In genomic region chr1:128440386-128441128, GRCm38 (mm10) we compare ENCODE assay signal across 12 mouse cellular contexts. TPM values are rescaled to one million over a fixed set of nuclear protein-coding genes. Genes with fewer than 3 reads are reported as not detected.
DNase-seq lines count a peak whose midpoint lies in the region; ATAC-seq and TF ChIP-seq lines count a peak whose summit lies in the region.
"Had no signal": no experiment of that assay in that cellular context is flagged by ENCODE, and none has a peak within 500 bp of the region (broad histone marks: within the 10 kb centered on the region; RNA-seq: fewer than 3 reads in every experiment).

No protein-coding gene starts in this region.

- 43% methylated on average over 16 of the region's 16 CpGs for WGBS in hindbrain, embryonic 10.5 days
- 39% methylated on average over 16 of the region's 16 CpGs for WGBS in hindbrain, embryonic 16.5 days
- WGBS in midbrain, embryonic 10.5 days: 30% methylated on average over 16 of the region's 16 CpGs
- WGBS in midbrain, postnatal 0 days: 21% methylated on average over 16 of the region's 16 CpGs
- 26% methylated on average over 16 of the region's 16 CpGs for WGBS in embryonic facial prominence, embryonic 14.5 days
- 18% methylated on average over 16 of the region's 16 CpGs for WGBS in midbrain, embryonic 14.5 days

- TF ChIP-seq CTCF in midbrain, postnatal 0 days (IDR thresholded peaks at IDR 0.05): no peak

- no peak overlapping the region for H3K4me2 ChIP-seq in hindbrain, embryonic 16.5 days (ENCODE audit: low read length)
- H3K4me2 ChIP-seq in midbrain, postnatal 0 days (ENCODE audit: low read depth, low read length, poor library complexity, severe bottlenecking): no peak overlapping the region
- no peak overlapping the region for H3K4me2 ChIP-seq in embryonic facial prominence, embryonic 14.5 days (ENCODE audit: low read depth, low read length)
- 0 out of 2 replicates have a peak overlapping the region, but pooled peaks have one; percentile 8 for H3K4me2 ChIP-seq in midbrain, embryonic 14.5 days (ENCODE audit: low read length)
- H3K4me2 ChIP-seq: heart, embryonic 15.5 days had no signal

- no peak overlapping the region for H3K4me3 ChIP-seq in hindbrain, embryonic 10.5 days
- no peak overlapping the region for H3K4me3 ChIP-seq in hindbrain, embryonic 16.5 days (ENCODE audit: low read length)
- H3K4me3 ChIP-seq in midbrain, embryonic 10.5 days: peak overlapping the region; percentile 21
- H3K4me3 ChIP-seq in midbrain, postnatal 0 days (ENCODE audit: low read depth, low read length): no peak overlapping the region
- H3K4me3 ChIP-seq in embryonic facial prominence, embryonic 14.5 days (ENCODE audit: low read depth, low read length): no peak overlapping the region
- no peak overlapping the region for H3K4me3 ChIP-seq in midbrain, embryonic 14.5 days (replicated peaks; ENCODE audit: low read depth, low read length)
- H3K4me3 ChIP-seq: heart, embryonic 15.5 days had no signal

- H3K9me3 ChIP-seq in hindbrain, embryonic 10.5 days: no peaks in the 10 kb centered on the region
- no peaks in the 10 kb centered on the region for H3K9me3 ChIP-seq in hindbrain, embryonic 16.5 days (ENCODE audit: control insufficient read depth, low read length)
- no peaks in the 10 kb centered on the region for H3K9me3 ChIP-seq in midbrain, embryonic 10.5 days (replicated peaks)
- no peaks in the 10 kb centered on the region for H3K9me3 ChIP-seq in midbrain, postnatal 0 days (ENCODE audit: low read length)
- H3K9me3 ChIP-seq in embryonic facial prominence, embryonic 14.5 days (ENCODE audit: control insufficient read depth, low read length): no peaks in the 10 kb centered on the region
- no peaks in the 10 kb centered on the region for H3K9me3 ChIP-seq in midbrain, embryonic 14.5 days (ENCODE audit: control insufficient read depth, low read length)
- H3K9me3 ChIP-seq: heart, embryonic 15.5 days had no signal

- no peaks in the 10 kb centered on the region for H3K36me3 ChIP-seq in hindbrain, embryonic 10.5 days
- no peaks in the 10 kb centered on the region for H3K36me3 ChIP-seq in hindbrain, embryonic 16.5 days (ENCODE audit: control insufficient read depth, insufficient read depth, low read length)
- no peaks in the 10 kb centered on the region for H3K36me3 ChIP-seq in midbrain, embryonic 10.5 days
- H3K36me3 ChIP-seq in midbrain, postnatal 0 days (ENCODE audit: insufficient read depth, low read length): no peaks in the 10 kb centered on the region
- H3K36me3 ChIP-seq in embryonic facial prominence, embryonic 14.5 days (ENCODE audit: control insufficient read depth, insufficient read depth, low read length): no peaks in the 10 kb centered on the region
- no peaks in the 10 kb centered on the region for H3K36me3 ChIP-seq in midbrain, embryonic 14.5 days (ENCODE audit: control insufficient read depth, insufficient read depth, low read length)
- H3K36me3 ChIP-seq: heart, embryonic 15.5 days had no signal

- no peak overlapping the region for H3K9ac ChIP-seq in hindbrain, embryonic 16.5 days (ENCODE audit: low read depth, low read length)
- no peak overlapping the region for H3K9ac ChIP-seq in midbrain, postnatal 0 days (replicated peaks; ENCODE audit: low read length, poor library complexity, severe bottlenecking)
- no peak overlapping the region for H3K9ac ChIP-seq in embryonic facial prominence, embryonic 14.5 days (ENCODE audit: low read depth, low read length)
- no peak overlapping the region for H3K9ac ChIP-seq in midbrain, embryonic 14.5 days (replicated peaks; ENCODE audit: low read length)
- H3K9ac ChIP-seq: heart, embryonic 15.5 days had no signal

- peaks cover 25% of the 10 kb centered on the region for H3K4me1 ChIP-seq in hindbrain, embryonic 10.5 days (replicated peaks)
- no peaks in the 10 kb centered on the region; the same call in 1 of the 2 replicates for H3K4me1 ChIP-seq in hindbrain, embryonic 16.5 days (ENCODE audit: control insufficient read depth, insufficient read depth, low read depth, low read length)
- peaks cover 30% of the 10 kb centered on the region for H3K4me1 ChIP-seq in midbrain, embryonic 10.5 days
- no peaks in the 10 kb centered on the region for H3K4me1 ChIP-seq in midbrain, postnatal 0 days (ENCODE audit: insufficient read depth, low read length)
- H3K4me1 ChIP-seq in embryonic facial prominence, embryonic 14.5 days (ENCODE audit: control insufficient read depth, insufficient read depth, low read length): peaks cover 4% of the 10 kb centered on the region; the same call in 1 of the 2 replicates
- H3K4me1 ChIP-seq in midbrain, embryonic 14.5 days (ENCODE audit: control insufficient read depth, insufficient read depth, low read length): peaks cover 13% of the 10 kb centered on the region
- H3K4me1 ChIP-seq: heart, embryonic 15.5 days had no signal

- no peaks in the 10 kb centered on the region for H3K27me3 ChIP-seq in hindbrain, embryonic 10.5 days (ENCODE audit: insufficient read depth, poor library complexity, severe bottlenecking)
- H3K27me3 ChIP-seq in hindbrain, embryonic 16.5 days (replicated peaks; ENCODE audit: control insufficient read depth, insufficient read depth, low read length): no peaks in the 10 kb centered on the region
- H3K27me3 ChIP-seq in midbrain, embryonic 10.5 days (ENCODE audit: low read depth, poor library complexity, severe bottlenecking): peaks cover 18% of the 10 kb centered on the region
- H3K27me3 ChIP-seq in midbrain, postnatal 0 days (ENCODE audit: insufficient read depth, low read length): no peaks in the 10 kb centered on the region
- no peaks in the 10 kb centered on the region for H3K27me3 ChIP-seq in embryonic facial prominence, embryonic 14.5 days (replicated peaks; ENCODE audit: control insufficient read depth, insufficient read depth, low read length)
- no peaks in the 10 kb centered on the region for H3K27me3 ChIP-seq in midbrain, embryonic 14.5 days (ENCODE audit: control insufficient read depth, insufficient read depth, low read length)
- H3K27me3 ChIP-seq: heart, embryonic 15.5 days had no signal

- peak overlapping the region; percentile 82 for H3K27ac ChIP-seq in hindbrain, embryonic 10.5 days
- H3K27ac ChIP-seq in hindbrain, embryonic 16.5 days (ENCODE audit: low read depth, low read length): no peak overlapping the region
- peak overlapping the region; percentile 79 for H3K27ac ChIP-seq in midbrain, embryonic 10.5 days (replicated peaks)
- H3K27ac ChIP-seq in midbrain, postnatal 0 days (ENCODE audit: low read depth, low read length): no peak overlapping the region
- no peak overlapping the region for H3K27ac ChIP-seq in embryonic facial prominence, embryonic 14.5 days (replicated peaks; ENCODE audit: low read depth, low read length)
- H3K27ac ChIP-seq in midbrain, embryonic 14.5 days (replicated peaks; ENCODE audit: low read depth, low read length): no peak overlapping the region
- H3K27ac ChIP-seq: heart, embryonic 15.5 days had no signal

- no peak for ATAC-seq in hindbrain, embryonic 16.5 days
- ATAC-seq in midbrain, postnatal 0 days (ENCODE audit: low FRiP score): no peak
- ATAC-seq in embryonic facial prominence, embryonic 14.5 days (ENCODE audit: low read depth): no peak
- no peak for ATAC-seq in midbrain, embryonic 14.5 days (ENCODE audit: low FRiP score, low TSS enrichment)

- DNase-seq in hindbrain, embryonic 10.5 days (ENCODE audit: low spot score): no peak
- DNase-seq in midbrain, embryonic 10.5 days (ENCODE audit: low spot score): peak; percentile 33
- DNase-seq in midbrain, postnatal 0 days (ENCODE audit: low spot score): no peak
- peak; percentile 16 for DNase-seq in embryonic facial prominence, embryonic 14.5 days (ENCODE audit: low spot score)
- DNase-seq in midbrain, embryonic 14.5 days: peak; percentile 30
- DNase-seq in frontal cortex, postnatal 25 days (ENCODE audit: low spot score in 2 of 2): no peak
- no peak for DNase-seq in natural killer cell, adult 2 months (ENCODE audit: low spot score in 2 of 2)
- DNase-seq: cerebellum, adult 2 months; kidney, adult 8-10 months; thymus, adult 18-20 months had no signal

RNA-seq across cellular contexts. Expression of gene Dars, which starts 23.4 kb away (rescaled TPM):
- 200 and 214 TPM in 2 replicates for polyA plus RNA-seq in hindbrain, embryonic 10.5 days (2016; fragmentation: Nextera tagmentation; extraction: Ambion mirVana)
- polyA plus RNA-seq in hindbrain, embryonic 16.5 days (2015; fragmentation: Nextera tagmentation; extraction: Ambion mirVana): 140 and 141 TPM in 2 replicates
- 190 and 216 TPM in 2 replicates for polyA plus RNA-seq in midbrain, embryonic 10.5 days (2016; fragmentation: Nextera tagmentation; extraction: Ambion mirVana)
- 53.6 and 62.6 TPM in 2 replicates for total RNA-seq in midbrain, postnatal 0 days (2014; rRNA removed)
- 104 and 105 TPM in 2 replicates for polyA plus RNA-seq in midbrain, postnatal 0 days (2015; fragmentation: Nextera tagmentation; extraction: Ambion mirVana)
- 97.8 and 104 TPM in 2 replicates for polyA plus RNA-seq in embryonic facial prominence, embryonic 14.5 days (2014; fragmentation: Nextera tagmentation; extraction: Ambion mirVana)
- polyA plus RNA-seq in midbrain, embryonic 14.5 days (2014; fragmentation: Nextera tagmentation; extraction: Ambion mirVana): 96.7 and 111 TPM in 2 replicates

Comparison
In these comparisons a context has a peak if more than half of its experiments do, and no peak if none do; other contexts are left out.
1. DNase-seq: peak in midbrain, embryonic 10.5 days (single experiment), embryonic facial prominence, embryonic 14.5 days (single experiment) and midbrain, embryonic 14.5 days (single experiment); none in hindbrain, embryonic 10.5 days (single experiment), midbrain, postnatal 0 days (single experiment), frontal cortex, postnatal 25 days (0 of 2) and natural killer cell, adult 2 months (0 of 2).
2. H3K27ac ChIP-seq: peak in hindbrain, embryonic 10.5 days (single experiment) and midbrain, embryonic 10.5 days (single experiment); none in hindbrain, embryonic 16.5 days (single experiment), midbrain, postnatal 0 days (single experiment), embryonic facial prominence, embryonic 14.5 days (single experiment) and midbrain, embryonic 14.5 days (single experiment).